Mouse (Mus musculus) Muller cell, postnatal 12 days (primary cell): Measurements from ENCODE around the gene Osgin1.

Source experiments
- DNase-seq: peaks from one replicate; pipeline ENCODE4 v3.0.0-alpha.2; 2015; ENCODE audit errors: inconsistent ontology term

Gene Osgin1

DNA sequence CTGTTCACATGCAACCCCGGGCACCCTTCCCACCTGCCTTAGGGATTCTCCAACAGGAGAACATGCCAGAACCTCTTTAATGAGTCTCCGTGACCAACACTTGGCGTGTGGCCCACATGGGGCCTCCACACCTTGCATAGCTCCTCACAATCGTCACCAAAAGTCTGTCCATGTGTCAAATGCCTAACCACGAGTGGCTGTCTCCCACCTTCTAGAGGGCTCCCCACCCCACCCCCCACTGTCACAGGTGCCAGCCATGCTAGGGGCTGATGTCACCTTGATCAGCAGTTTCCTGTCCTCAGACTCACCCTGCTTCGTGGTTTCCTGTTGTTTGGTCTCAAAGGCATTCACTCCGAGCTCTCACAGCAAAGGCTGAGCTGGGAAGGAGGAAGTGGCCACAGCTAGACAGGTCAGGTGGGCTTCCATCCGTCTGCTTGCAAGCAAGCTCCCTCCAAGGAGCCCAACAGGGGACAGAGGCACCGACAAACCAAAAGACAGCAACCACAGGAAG, 10.2 kb upstream of the Osgin1 start:
- peak; percentile 64 for DNase-seq

DNA sequence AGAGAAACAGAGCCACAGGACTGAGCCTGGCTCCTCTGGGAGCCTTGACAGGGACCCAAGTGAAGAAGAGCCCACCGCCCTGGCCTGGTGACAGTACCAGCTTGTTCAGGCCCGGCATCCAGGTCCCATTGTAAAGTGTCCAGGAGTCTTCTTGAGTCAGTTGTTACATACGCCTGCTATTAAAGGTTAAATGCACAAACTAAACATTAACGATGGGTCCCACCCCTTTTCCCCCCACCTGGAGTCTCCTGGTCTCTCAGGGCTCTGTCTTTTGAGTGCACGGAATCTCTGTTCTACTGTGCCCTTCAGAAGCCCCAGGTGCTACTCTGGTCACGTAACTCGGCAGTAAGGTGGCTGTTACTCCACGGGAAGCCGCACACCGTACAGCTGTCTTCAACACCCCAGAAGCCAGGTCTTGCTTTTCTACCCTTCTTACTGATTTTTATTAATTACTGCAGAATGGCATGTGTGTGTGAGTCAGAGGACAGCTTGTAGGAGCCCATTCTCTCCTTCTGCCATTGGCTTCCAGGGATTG, 9.7 kb upstream of the Osgin1 start:
- DNase-seq = no peak

DNA sequence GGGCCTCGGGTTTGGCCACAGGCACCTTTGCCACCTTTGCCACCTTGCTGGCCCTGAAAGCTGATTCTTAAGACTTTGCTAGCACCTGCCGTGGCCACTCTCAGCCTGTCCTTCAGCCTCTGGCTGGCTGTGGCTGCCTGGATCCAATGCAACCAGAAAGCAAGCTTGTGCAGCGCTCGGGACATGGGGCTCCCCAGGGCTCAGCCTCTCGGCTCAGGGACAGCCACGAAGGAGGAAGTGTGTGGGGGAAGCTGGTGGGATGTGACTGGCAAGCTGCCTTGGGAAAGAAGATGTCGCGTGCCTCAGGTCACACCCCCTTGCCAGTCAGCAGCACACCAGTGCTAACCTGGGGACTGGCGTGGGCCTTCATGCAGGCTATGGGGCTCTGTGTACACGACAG, 9.2 kb upstream of the Osgin1 start:
- DNase-seq = no peak

DNA sequence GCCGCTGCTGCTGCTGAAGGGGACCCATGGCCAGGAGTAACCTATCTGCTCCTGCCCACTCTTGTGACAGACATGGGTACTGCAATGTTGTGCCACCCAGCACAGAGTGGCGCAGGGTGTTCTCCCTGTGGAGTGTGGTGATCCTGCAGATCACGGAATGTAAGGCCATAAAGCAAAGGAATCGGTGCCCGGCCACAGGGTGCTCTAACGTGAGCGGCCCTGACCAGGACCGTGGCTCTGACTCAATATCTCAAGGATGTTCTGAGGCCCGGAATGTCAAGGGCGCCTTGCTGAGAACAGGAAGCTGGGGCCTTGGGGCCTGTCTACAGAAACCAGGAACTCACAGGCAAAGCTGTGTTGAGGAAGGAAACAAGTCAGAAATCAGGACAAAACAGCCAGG, 8.4 kb upstream of the Osgin1 start:
- DNase-seq = no peak

DNA sequence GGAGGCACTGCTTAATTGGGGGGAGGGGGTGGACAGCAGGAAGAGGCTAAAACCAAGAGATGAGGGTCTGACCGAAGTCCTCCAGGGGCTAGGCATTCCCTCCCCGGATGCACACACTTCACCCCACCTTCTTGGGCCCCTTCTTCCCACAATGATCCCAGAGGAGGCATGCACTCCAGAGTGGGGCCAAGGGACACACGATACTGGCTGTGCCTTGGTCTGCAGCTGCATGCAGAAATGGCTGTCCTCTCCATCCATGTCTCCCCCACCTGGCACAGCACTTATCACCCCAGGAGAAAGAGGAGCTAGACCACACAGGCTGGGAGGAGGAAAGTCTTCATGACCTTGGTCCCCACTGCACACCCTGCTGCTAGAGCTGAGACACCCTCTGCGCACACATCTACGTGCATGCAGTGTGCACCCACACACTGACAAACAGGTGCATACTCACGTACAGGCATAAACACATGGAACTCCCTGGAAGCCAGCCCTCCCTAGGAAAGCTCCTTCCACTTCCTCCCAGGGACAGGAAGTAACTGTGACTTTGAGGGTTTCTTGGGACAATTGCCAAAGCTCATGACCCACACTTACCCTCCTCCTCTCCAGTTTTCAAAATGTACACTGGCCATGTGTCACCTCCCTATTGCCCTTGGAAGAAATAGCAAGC, 7.7 kb upstream of the Osgin1 start:
- no peak for DNase-seq

DNA sequence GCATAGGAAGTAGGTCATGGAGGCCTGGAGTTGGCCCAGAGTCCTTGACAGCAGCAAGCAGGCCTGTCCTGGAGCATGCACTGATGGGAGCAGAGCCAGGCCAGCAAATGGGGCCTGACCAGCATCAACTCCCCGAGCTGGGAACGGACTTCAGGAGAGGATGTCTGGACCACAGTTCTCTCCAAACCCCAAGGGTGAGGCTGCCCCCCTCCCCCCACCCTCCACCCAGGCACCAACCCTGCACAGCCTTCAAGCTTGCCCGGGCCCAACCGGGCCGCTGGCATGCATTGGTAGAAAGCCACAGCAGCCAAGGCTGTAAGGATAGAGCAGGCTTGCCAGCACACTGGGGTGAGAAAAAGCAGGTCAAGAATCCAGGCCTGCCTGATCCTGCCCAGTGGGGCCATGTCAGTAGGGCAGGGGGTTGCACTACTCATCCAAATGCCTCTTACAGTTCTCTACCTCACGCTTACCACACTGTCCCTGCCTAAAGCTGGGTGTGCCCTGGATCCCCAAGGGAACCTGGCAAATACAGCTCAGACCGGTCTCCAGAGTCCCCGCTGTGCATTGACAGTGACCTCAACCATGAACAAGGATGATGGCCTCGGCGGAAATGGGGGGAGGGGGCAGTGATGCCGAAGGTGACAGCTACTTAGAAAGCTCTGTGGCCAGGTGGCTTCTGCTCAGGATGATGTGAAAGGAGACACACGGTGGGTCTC, 6.1 kb upstream of the Osgin1 start:
- DNase-seq = peak; percentile 76

DNA sequence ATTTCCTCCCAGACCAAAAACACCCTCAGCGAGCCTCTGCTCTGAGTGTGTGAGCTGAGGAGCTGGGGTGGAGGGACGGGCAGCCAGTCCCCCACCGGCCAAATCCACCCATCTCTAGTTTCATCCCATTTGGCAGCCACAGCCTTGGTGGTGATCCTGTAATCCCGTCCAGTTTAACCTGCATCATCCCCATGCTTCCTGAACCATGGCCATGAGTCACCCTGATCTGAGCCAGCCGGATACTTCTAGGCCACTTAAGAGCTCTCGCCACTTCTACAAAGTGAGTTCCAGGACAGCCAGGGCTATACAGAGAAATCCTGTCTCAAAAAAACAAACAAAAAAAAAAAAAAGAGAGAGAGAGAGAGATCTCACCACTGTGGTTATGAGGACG, 5.6 kb upstream of the Osgin1 start:
- peak; percentile 80 for DNase-seq

DNA sequence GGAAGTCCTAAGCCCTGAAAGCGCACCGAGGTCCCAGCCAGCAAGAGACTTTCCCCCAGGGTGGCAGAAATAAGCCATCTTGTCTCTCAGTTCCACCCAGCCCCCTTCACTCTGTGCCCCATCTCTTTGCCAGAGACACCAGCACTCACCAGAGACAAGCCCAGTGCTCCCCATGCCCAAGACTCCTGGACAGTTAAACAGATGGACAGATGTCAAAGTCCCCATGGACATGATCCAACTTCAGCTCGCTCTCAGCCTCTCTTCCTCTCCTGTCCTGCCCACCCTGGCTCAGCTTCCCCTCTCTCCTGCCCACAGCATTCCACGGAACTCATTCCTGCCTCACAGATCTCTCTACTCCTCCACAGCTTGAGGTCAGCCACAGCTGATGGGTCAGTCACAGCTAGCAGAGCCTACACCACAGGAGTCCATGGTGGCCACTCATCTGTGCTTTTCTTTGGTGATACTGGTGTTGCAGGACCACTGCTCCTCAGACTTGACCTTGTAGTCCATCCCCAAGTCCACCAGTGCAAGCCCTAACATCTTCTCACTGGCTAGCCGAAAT, 5.1 kb upstream of the Osgin1 start:
- peak; percentile 80 for DNase-seq

DNA sequence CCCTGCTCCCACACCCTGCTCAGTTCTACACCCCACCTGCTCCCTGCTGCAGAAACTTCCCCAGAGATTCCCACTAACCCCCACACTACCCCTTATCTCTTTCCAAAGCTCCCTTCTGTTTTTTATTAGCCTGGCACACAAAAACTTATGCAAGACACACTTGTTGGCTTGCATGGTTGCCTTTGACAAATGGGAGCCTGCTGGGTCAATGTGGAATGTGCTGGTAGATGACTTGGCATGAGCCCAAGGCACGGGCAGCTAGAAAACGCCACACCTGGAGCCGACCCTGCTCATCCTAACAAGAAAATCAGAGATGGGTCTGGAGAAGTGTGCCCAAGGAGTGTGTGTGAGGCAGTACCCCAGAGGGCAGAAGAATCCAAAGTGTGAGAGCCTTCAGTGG, 4.4 kb upstream of the Osgin1 start:
- DNase-seq = no peak

DNA sequence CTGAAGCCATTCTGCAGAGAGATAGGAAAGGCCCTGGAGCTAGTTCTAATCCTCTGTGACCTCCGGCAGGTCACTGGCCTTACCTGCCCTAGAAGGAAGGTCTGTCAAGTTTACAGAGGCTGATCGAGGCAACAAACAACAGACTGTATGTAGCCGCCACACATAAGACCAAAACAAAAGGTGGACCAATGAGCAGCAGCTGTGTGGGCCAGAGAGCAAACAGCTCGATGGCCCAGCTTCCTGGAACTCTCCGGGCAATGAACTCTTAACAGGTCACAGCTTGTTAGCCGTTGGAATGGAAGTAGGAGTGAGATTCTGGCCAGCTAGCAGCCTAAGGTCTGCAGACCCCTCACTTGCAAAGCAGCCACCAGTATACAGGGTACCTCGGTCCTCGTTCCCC, 3.7 kb upstream of the Osgin1 start:
- no peak for DNase-seq

DNA sequence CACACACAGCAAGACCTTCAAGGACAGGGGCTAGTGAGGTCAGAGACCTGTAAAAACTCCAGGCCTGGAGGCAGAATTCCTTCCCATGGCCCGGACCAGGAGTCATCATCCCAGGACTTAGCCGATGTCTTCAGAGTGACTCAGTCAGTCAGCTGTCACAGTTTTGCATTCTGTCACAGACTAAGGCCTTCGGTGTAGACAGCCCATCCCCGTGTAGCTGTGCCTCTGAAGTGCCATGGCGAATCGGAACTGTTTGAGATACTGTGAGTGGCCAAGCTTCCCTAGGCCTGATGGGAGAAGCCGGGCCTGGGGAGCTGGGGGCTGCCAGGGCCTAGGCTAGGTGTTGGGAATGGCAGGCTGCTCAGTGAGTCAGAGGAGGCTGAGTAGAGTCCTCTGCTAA, 3.2 kb upstream of the Osgin1 start:
- DNase-seq = no peak

DNA sequence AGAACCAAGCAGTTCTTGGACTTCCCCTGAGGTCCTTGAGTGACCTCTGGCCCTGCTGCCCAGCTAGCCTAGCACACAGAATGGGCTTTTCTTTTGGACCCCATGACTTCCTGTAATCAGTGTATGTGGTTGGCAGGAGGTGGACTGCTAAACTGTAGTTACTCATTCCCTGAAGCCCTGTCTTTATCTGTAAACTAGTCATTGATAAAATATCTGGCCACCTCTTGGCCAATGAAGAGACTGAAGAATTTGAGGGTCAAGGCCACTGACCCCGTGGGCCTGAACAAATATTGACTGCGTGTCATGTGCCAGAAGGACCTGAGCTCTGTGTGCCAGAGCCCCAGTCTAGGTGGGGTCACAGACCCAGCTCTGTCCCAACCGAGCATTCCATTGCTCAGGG, 1.6 kb upstream of the Osgin1 start:
- DNase-seq = no peak

DNA sequence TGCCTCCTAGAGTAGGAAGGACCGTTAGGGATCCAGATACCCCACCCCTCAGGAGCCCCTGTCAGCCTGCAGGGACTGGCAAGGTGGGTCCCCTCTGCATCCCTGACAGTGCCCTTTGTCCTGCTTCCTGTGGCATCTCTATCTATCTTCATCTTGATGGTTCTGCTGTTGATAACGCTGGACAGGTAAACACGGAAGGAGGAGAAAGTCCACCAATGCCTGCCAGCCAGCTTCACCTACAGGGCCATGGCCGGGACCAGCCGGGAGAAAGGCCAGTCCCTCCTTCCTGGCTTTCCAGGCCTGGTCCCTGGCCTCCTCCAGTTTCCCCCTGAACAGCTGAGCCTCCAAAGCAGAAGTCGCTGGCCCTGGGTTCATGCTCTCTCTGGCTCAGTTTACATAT, 645 bp downstream of the Osgin1 start:
- no peak for DNase-seq

DNA sequence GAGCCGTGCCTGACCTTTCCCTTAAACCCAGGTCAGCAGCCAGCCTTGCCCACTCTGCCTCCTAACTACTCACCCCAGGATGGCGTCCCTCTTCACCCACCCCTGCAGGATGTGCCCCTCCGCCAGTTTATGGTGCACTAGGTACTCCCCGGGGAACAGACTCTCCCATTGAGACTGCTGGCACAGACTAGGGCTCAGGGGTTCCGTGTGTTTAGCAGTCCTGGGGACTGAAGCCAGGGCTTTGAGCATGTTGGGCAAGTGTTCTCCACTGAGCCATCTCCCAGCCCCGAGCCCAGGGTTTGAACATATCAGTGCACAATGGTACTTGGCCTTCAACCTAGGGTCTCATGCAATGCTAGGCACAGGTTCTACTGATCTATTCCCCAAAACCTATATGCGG, 1.6 kb downstream of the Osgin1 start:
- no peak for DNase-seq

DNA sequence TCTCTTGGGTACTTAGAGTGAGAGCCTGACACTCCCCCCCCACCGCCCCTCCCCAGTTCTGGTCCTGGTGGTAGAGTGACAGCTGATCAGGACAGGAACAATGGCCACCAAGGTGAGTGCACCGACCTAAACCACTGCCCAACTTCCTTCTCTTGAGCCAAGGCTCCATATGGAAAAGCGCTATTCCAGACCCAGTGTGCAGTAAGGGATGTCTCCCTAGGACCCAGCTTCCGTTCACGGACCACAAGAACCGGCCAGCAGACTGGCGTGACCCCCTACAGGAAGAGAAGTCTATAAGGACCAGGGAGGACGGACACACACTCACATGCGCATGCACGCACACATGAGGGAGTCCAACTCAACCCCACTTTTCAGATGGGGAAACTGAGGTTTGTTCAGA, 2.4 kb downstream of the Osgin1 start:
- DNase-seq = no peak

DNA sequence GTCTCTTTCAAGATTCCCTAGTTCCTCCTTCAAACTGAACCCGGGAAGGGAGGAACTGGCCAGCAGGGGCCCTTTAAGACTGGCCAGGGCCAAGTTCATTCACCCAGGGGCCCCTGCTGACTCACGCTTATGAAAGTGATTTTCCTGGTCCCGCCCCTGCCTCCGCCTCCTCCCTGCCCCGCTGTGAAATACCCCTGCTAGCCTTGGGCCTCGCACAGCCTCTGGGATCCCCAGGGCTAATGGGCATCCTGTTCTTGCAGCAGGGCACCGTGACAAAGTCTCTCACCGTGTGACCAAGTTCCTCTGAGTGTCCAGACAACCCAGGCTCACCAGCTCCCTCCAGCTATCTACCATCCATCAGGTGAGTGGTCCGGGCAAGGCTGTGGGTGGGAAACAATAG, 3.0 kb downstream of the Osgin1 start:
- peak; percentile 89 for DNase-seq

DNA sequence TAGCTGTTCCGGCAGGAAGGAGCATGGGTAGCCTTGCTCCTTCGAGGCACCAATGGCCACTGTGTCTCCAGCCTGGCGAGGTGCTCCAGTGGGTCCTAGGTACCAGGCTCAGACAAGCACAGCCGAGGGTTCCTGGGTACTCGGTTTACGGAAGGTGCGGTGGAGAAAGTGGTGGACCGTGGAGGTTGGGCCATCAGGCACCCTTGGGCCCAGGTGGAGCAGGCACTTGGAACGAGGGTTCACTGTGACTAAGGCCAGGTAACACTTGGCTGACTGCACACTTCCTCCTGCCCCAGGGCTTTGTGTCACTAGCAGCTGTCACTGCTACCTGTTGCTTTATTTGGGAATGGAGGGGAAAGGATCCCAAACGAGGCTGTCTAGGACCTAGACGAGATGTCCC, 3.6 kb downstream of the Osgin1 start:
- DNase-seq = no peak

DNA sequence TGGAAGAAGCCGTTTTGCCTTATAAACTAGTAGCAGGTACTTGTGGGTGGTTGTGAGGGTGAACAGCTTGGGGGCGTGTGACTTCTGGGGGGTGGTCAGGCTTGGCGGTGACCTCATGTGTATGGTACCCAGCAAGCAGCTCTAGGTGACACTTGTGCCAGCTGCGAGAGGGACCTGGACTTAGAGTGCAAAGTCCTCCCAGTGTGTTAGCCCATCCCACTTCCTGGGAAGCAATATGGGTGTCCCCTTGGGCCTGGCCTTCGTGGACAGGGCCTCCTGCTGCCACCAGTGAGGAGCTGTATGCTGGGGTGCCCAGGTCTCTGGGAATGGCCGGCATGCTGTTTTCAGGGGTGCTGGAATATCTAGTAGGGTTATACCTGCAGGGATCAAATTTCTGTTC, 5.0 kb downstream of the Osgin1 start:
- no peak for DNase-seq

DNA sequence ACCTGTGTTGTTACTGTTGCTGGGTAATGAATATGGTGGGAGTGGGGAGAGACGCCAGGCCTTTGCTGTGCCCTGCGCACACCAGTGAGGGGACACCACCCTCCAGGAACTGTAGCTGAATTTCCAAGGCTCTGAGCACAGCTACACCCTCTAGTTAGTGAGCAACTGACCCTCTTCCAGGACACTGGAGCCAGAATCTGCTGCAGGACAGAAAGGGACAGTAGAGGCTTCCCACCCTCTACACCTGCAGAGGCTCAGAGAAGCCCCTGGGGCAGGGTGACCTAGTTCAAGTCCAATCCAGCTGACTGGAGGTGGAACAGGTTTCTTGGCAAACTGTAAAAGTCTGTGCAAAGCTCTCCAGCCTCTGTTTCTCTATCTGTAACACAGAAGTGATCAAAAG, 5.5 kb downstream of the Osgin1 start:
- no peak for DNase-seq

DNA sequence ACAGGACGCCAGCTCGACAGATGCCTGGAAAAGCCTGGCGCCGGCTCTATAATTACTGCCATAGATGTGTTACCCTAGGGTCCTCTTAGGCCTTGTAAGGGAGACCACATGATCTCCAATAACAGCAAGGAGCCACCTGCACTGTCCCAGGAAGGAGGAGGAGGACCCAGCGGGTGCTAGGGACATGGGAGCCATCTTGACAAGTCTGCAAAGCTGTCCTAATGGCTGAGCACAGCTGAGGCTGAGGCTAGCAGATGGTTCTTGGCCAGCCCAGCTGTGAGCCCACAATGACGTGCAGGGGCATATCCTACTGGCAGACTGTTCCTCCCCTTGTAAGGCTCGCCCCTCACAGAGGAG, 5.9 kb downstream of the Osgin1 start:
- no peak for DNase-seq

DNA sequence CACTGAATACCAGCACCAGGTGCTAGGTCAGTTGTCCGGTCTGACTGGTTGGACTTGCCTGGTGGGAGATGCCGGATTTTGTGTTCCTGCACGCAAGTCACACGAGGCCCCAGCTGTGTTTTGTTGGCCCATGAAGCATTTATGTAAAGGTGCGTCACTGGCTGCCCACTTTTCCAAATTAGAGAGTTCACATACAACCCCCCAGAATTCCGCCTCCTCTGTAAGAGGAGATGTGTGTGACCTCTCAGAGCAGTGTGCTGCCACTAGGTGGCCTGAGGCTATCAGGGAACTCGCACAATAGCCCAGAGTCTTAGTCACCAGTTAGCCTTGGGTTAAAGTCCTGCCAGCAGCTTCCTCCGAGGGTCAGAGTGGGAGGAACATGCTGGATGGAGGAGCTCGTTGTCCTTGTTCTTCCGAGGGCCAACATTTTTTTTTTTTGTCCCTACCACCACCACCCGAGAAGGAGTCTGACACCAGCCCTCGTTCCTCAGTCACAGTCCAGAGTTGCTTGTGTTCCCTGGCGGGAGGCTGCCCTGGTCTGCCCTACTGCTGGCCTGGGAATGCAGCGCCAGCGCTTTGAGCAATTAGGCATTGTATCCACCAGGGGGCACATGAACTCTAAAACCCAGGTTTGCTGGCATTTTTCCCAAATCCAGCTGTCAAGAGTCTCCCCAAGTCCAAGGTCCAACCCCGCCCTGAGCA, 6.5 kb downstream of the Osgin1 start:
- peak; percentile 88 for DNase-seq

DNA sequence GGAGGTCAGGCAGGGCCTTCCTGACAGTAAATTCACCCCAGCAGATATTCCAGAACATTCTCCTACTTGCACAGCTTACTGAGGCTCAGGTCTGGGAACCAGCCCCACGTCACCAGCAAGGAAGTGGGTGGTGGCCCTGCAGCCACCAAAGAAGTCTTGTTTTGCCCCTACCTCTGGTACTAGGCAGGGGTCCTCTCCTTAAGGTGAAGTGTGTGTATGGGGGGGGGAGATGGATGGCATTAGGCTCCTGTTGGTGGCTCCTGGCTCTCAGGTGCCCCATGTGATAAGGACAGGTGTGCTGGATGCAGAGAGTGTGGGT, 7.0 kb downstream of the Osgin1 start:
- DNase-seq = no peak

DNA sequence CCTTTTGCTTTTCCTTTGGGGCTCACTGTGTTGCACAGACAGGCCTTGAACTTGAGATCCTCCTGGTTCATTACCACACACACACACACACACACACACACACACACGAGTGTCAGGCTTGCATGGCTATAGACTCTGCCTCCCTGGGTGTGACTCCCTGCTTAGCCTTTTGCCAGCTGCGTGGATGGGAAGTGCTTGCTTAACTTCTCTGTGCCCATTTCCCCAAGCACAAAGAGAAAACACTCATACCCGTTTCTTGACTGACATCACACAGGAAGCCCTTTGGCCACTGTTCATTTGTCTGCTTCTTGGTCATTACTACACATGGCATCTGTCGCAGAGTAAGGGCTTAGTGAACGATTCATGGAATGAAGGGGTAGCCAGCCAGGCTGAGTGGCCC, 8.1 kb downstream of the Osgin1 start:
- no peak for DNase-seq
